Mouse (Mus musculus) kidney, adult 18-20 months (tissue): ENCODE measurements around the gene Scd2.
"Not testable (repeated sequence)": the region's sequence is repeated elsewhere in the genome, so short reads cannot be mapped to it uniquely, and the experiment has no call there.

ENCODE experiments used
- DNase-seq: peaks from one replicate; pipeline ENCODE4 v3.0.0; 2021

Scd2 gene

GRCm38 (mm10) chr19:44292941-44293768 is at the start of gene Scd2:
TSS of gene Scd2 (plus strand) at chr19:44293674.
- DNase-seq, result no peak

- no peak for DNase-seq
These were observed 47.7 kb upstream of the Scd2 start for GRCm38 (mm10) chr19:44245761-44246171.

GRCm38 (mm10) chr19:44246341-44246911 is 47.0 kb upstream of the Scd2 start:
- no peak for DNase-seq

- DNase-seq, result no peak
These were observed 46.0 kb upstream of the Scd2 start for GRCm38 (mm10) chr19:44247281-44248080.

- peak; percentile 90 for DNase-seq
These were observed 45.2 kb upstream of the Scd2 start for GRCm38 (mm10) chr19:44248081-44248853.

- no peak for DNase-seq
These were observed 44.6 kb upstream of the Scd2 start for GRCm38 (mm10) chr19:44248854-44249351.

- DNase-seq, result not testable (repeated sequence)
These were observed 42.3 kb upstream of the Scd2 start for GRCm38 (mm10) chr19:44251138-44251537.

- no peak for DNase-seq
These were observed 41.4 kb upstream of the Scd2 start for GRCm38 (mm10) chr19:44251936-44252558.

GRCm38 (mm10) chr19:44254106-44254505 is 39.4 kb upstream of the Scd2 start:
- not testable (repeated sequence) for DNase-seq

GRCm38 (mm10) chr19:44257377-44257966 is 36.0 kb upstream of the Scd2 start:
- DNase-seq, result no peak

- DNase-seq, result no peak
These were observed 34.0 kb upstream of the Scd2 start for GRCm38 (mm10) chr19:44259484-44259883.

- no peak for DNase-seq
These were observed 33.0 kb upstream of the Scd2 start for GRCm38 (mm10) chr19:44260487-44260886.

GRCm38 (mm10) chr19:44261774-44262173 is 31.7 kb upstream of the Scd2 start:
- no peak for DNase-seq

- no peak for DNase-seq
These were observed 29.9 kb upstream of the Scd2 start for GRCm38 (mm10) chr19:44263581-44263980.

GRCm38 (mm10) chr19:44264226-44264625 is 29.2 kb upstream of the Scd2 start:
- DNase-seq, result no peak

- no peak for DNase-seq
These were observed 28.2 kb upstream of the Scd2 start for GRCm38 (mm10) chr19:44265300-44265699.

- DNase-seq, result no peak
These were observed 27.6 kb upstream of the Scd2 start for GRCm38 (mm10) chr19:44265911-44266337.

GRCm38 (mm10) chr19:44266458-44266823 is 27.0 kb upstream of the Scd2 start:
- no peak for DNase-seq

- peak; percentile 75 for DNase-seq
These were observed 26.5 kb upstream of the Scd2 start for GRCm38 (mm10) chr19:44266824-44267498.

- no peak for DNase-seq
These were observed 25.9 kb upstream of the Scd2 start for GRCm38 (mm10) chr19:44267499-44268002.

- DNase-seq, result no peak
These were observed 19.8 kb upstream of the Scd2 start for GRCm38 (mm10) chr19:44273711-44274110.
